Mouse (Mus musculus): ENCODE results near the gene Rasa2.
"Not testable (repeated sequence)": the region's sequence is repeated elsewhere in the genome, so short reads cannot be mapped to it uniquely, and the experiment has no call there.

Gene Rasa2

GRCm38 (mm10) chr9:96532531-96532930, 98.9 kb downstream of the Rasa2 start:
- in situ Hi-C loops (cut with MboI, MseI), result no loop called here

DNA sequence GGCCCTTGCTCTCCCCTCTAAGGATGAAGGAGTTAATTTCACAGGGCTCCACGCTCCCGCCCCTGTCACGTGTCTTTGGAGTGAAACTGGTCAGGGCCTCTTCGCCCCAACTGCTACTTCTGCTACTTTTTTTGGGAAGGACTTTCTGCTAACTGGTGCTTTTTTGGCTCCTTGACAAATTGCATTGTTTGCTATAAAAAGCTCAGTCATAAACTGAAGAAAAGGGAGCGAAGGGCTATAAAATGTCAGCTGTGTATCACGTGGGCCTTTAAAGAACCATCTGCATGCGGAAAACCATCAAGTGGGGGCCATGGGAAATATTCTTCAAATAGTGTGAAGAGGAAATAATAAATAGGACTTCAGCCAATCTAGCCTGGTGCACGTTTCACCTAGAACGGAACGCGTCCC, 100.7 kb downstream of the Rasa2 start:
- in situ Hi-C loops (cut with MboI, MseI), result no loop called here

- in situ Hi-C loops (cut with MboI, MseI), result no loop called here
Measured at GRCm38 (mm10) chr9:96529961-96530673, 101.3 kb downstream of the Rasa2 start.

GRCm38 (mm10) chr9:96526011-96526410, 105.4 kb downstream of the Rasa2 start:
- in situ Hi-C loops (cut with MboI, MseI), result no loop called here

GRCm38 (mm10) chr9:96524972-96525506, 106.4 kb downstream of the Rasa2 start, which contains the start of gene Gm28729:
TSS of gene Gm28729 (minus strand) at chr9:96525264.
- in situ Hi-C loops (cut with MboI, MseI), result no loop called here

GRCm38 (mm10) chr9:96523148-96523547, 108.3 kb downstream of the Rasa2 start:
- in situ Hi-C loops (cut with MboI, MseI), result no loop called here

DNA sequence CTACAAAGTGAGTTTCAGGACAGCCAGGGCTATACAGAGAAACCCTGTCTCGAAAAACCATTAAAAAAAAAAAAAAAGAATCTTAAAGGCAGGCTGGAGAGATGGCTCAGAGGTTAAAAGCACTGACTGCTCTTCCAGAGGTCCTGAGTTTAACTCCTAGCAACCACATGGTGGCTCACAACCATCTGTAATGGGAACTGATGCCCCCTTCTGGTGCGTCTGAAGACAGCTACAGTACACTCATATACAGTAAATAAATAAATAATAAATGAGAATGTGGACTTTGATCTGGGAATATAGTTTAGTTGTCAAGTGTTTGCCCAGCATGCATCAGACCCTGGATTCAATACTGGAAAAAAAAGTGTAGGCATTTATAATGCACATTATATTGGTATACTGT, 109.8 kb downstream of the Rasa2 start:
- in situ Hi-C loops (cut with MboI, MseI), result not testable (repeated sequence)

DNA sequence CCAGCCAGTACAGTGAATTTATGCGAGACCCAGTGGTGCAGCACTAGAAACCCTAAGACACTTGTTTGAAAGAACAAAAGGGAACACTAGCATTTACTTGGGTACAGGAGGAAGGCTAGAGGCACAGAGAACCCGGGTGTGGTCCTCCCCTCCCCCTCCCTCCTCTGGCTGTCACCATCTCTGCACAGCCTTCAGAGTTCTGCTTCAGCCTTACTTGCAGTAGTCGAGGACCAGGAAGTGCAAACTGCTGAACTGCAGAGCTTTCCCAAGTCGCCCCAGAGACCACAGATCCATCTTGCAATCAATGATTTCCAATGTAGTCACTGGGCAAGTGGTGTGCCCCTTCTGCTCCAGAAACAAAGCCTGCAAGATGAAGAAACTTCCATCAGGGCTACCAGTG, 114.0 kb downstream of the Rasa2 start:
- in situ Hi-C loops (cut with MboI, MseI), result no loop called here

- in situ Hi-C loops (cut with MboI, MseI), result no loop called here
Measured at GRCm38 (mm10) chr9:96516806-96517205, 114.6 kb downstream of the Rasa2 start.

- in situ Hi-C loops (cut with MboI, MseI), result no loop called here
Measured at GRCm38 (mm10) chr9:96515737-96516136, 115.7 kb downstream of the Rasa2 start.

GRCm38 (mm10) chr9:96514278-96514677, 117.1 kb downstream of the Rasa2 start:
- in situ Hi-C loops (cut with MboI, MseI), result no loop called here

DNA sequence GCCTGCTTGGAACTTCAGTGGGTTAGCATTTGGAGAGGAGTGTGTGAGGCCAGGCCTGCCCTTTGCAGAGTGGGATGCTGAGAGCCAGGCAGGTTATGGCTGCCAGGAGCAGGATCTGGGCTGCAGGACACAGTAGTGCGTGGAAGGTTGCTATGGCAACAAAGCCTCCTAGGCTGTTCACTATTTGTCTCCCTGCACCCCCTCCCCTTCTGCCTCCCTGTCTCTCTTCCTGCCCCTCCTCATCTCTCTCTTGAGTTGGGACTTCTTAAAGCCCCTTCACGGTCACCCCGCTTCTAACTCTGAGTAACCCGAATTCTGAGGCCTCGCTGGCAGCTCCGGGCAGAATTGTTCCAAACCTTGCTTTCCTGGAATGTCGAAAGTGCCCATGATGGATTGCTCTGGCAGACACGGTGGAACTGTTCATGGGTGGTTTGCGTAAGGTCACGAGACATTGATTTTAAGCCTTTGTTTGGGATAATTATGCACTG, 125.4 kb downstream of the Rasa2 start:
- in situ Hi-C loops (cut with MboI, MseI), result no loop called here

GRCm38 (mm10) chr9:96505156-96505555, 126.3 kb downstream of the Rasa2 start:
- in situ Hi-C loops (cut with MboI, MseI), result no loop called here

- in situ Hi-C loops (cut with MboI, MseI), result no loop called here
Measured at GRCm38 (mm10) chr9:96504116-96504895, 127.1 kb downstream of the Rasa2 start.

- in situ Hi-C loops (cut with MboI, MseI), result no loop called here
Measured at GRCm38 (mm10) chr9:96502856-96503610, 128.4 kb downstream of the Rasa2 start.

DNA sequence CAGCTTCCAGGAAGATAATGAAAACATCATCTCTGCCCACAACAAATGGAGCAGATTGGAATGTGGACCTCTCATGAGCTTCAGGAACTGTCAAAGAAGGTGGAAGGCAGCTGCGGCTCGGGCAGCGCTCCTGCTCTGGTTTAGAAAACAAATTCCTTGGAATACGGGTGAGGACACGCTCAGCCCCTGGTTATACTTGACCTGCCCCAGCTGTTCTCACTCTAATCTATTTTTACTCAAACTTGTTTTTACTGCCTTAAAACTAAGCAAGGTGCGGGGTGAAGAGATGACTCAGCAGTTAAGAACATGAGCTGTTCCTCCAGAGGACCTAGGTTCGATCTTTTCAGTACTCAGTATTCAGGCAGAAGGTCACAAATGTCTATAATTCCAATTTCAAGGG, 130.2 kb downstream of the Rasa2 start:
- in situ Hi-C loops (cut with MboI, MseI), result no loop called here

GRCm38 (mm10) chr9:96493212-96493611, 138.2 kb downstream of the Rasa2 start:
- in situ Hi-C loops (cut with MboI, MseI), result loop anchor here (5.0 kb wide), 1 partner anchor 206 kb away; no protein-coding TSS in a partner anchor

GRCm38 (mm10) chr9:96491810-96492209, 139.6 kb downstream of the Rasa2 start:
- in situ Hi-C loops (cut with MboI, MseI), result loop anchor here (5.0 kb wide), 1 partner anchor 205 kb away; no protein-coding TSS in a partner anchor
